Mouse (Mus musculus) hindlimb bud, embryonic 11.5 days (tissue): ENCODE results near the gene Rassf5.

Experiments used
- DNase-seq: peaks from one replicate; pipeline ENCODE4 v3.0.0-alpha.2; 2012; ENCODE audit warnings: low read depth, low spot score; ENCODE audit errors: extremely low spot score

Rassf5 gene

GRCm38 (mm10) chr1:131209971-131210426 lies 35.1 kb downstream of the Rassf5 start:
- no peak for DNase-seq

GRCm38 (mm10) chr1:131208800-131209199 lies 36.3 kb downstream of the Rassf5 start:
- no peak for DNase-seq

- DNase-seq = no peak
Measured at GRCm38 (mm10) chr1:131208081-131208480, 37.0 kb downstream of the Rassf5 start.

GRCm38 (mm10) chr1:131207531-131207930 lies 37.5 kb downstream of the Rassf5 start:
- DNase-seq = no peak

GRCm38 (mm10) chr1:131206342-131206741 lies 38.7 kb downstream of the Rassf5 start:
- no peak for DNase-seq

- DNase-seq = no peak
Measured at GRCm38 (mm10) chr1:131204461-131204860, 40.6 kb downstream of the Rassf5 start.

- no peak for DNase-seq
Measured at GRCm38 (mm10) chr1:131201391-131201790, 43.7 kb downstream of the Rassf5 start.

GRCm38 (mm10) chr1:131200588-131200987 lies 44.5 kb downstream of the Rassf5 start:
- no peak for DNase-seq

GRCm38 (mm10) chr1:131199976-131200375 lies 45.1 kb downstream of the Rassf5 start:
- DNase-seq = no peak

GRCm38 (mm10) chr1:131199118-131199821 lies 45.8 kb downstream of the Rassf5 start:
- DNase-seq = no peak

- DNase-seq = no peak
Measured at GRCm38 (mm10) chr1:131198417-131198960, 46.6 kb downstream of the Rassf5 start.

- DNase-seq = no peak
Measured at GRCm38 (mm10) chr1:131196107-131196506, 49.0 kb downstream of the Rassf5 start.

- no peak for DNase-seq
Measured at GRCm38 (mm10) chr1:131195653-131196052, 49.4 kb downstream of the Rassf5 start.

- no peak for DNase-seq
Measured at GRCm38 (mm10) chr1:131193746-131194145, 51.3 kb downstream of the Rassf5 start.

GRCm38 (mm10) chr1:131188655-131189054 lies 56.4 kb downstream of the Rassf5 start:
- DNase-seq = no peak

- DNase-seq = no peak
Measured at GRCm38 (mm10) chr1:131187856-131188255, 57.2 kb downstream of the Rassf5 start.

GRCm38 (mm10) chr1:131186995-131187394 lies 58.1 kb downstream of the Rassf5 start:
- DNase-seq = no peak

- DNase-seq = no peak
Measured at GRCm38 (mm10) chr1:131185821-131186506, 59.1 kb downstream of the Rassf5 start.

- DNase-seq = no peak
Measured at GRCm38 (mm10) chr1:131184956-131185660, 60.0 kb downstream of the Rassf5 start.

- no peak for DNase-seq
Measured at GRCm38 (mm10) chr1:131184253-131184955, 60.7 kb downstream of the Rassf5 start.

- DNase-seq = no peak
Measured at GRCm38 (mm10) chr1:131183201-131183600, 61.9 kb downstream of the Rassf5 start.
